Mouse (Mus musculus) adrenal gland, postnatal 14 days (tissue): ENCODE results near the gene Lrtm1. TPM values are rescaled to one million over a fixed set of nuclear protein-coding genes. Genes with fewer than 3 reads are reported as not detected.

Experiments
- DNase-seq: peaks from one replicate; pipeline ENCODE4 v3.0.0; 2021; ENCODE audit warnings: mixed read lengths
- long read RNA-seq, 2 experiments: library from polyadenylated mRNA; stranded (forward); transcript quantifications; one replicate each; pipeline ENCODE4 v2.0.0; 2021
- total RNA-seq: library from RNA; stranded (reverse); gene quantifications from 2 replicates; pipeline ENCODE4 v1.2.3, GENCODE M21; 2021

The Lrtm1 gene
- 0.74 TPM in 1 of 2 replicates, not detected in the other for total RNA-seq
- long read RNA-seq, experiment 1, partial matches to known transcripts, result 0 of 1 reads
- long read RNA-seq, experiment 1, other reads (novel, unspliced or antisense), result 1 of 1 reads
- long read RNA-seq, experiment 2, result 0 reads

GRCm38 (mm10) chr14:29017883-29018282 is at the start of gene Lrtm1:
Lrtm1 (plus strand) TSS chr14:29018208.
- DNase-seq, result peak; percentile 69

- no peak for DNase-seq
Observed at GRCm38 (mm10) chr14:28969247-28969646, 48.8 kb upstream of the Lrtm1 start.

- DNase-seq, result no peak
Observed at GRCm38 (mm10) chr14:28972620-28973019, 45.4 kb upstream of the Lrtm1 start.

GRCm38 (mm10) chr14:28979230-28979629 is 38.8 kb upstream of the Lrtm1 start:
- no peak for DNase-seq

GRCm38 (mm10) chr14:28980482-28980881 is 37.5 kb upstream of the Lrtm1 start:
- DNase-seq, result no peak

GRCm38 (mm10) chr14:28984276-28984675 is 33.7 kb upstream of the Lrtm1 start:
- DNase-seq, result peak; percentile 67

GRCm38 (mm10) chr14:28988211-28988900 is 29.7 kb upstream of the Lrtm1 start:
- no peak for DNase-seq

GRCm38 (mm10) chr14:28996569-28996968 is 21.4 kb upstream of the Lrtm1 start:
- DNase-seq, result no peak

- DNase-seq, result no peak
Observed at GRCm38 (mm10) chr14:29005228-29005840, 12.7 kb upstream of the Lrtm1 start.

GRCm38 (mm10) chr14:29009644-29010043 is 8.4 kb upstream of the Lrtm1 start:
- DNase-seq, result no peak

- no peak for DNase-seq
Observed at GRCm38 (mm10) chr14:29013161-29013560, 4.8 kb upstream of the Lrtm1 start.

GRCm38 (mm10) chr14:29014680-29015079 is 3.3 kb upstream of the Lrtm1 start:
- peak; percentile 29 for DNase-seq

- DNase-seq, result no peak
Observed at GRCm38 (mm10) chr14:29015896-29016295, 2.1 kb upstream of the Lrtm1 start.

- DNase-seq, result no peak
Observed at GRCm38 (mm10) chr14:29018316-29019000, 450 bp downstream of the Lrtm1 start.

GRCm38 (mm10) chr14:29021295-29021694 is 3.3 kb downstream of the Lrtm1 start:
- no peak for DNase-seq

GRCm38 (mm10) chr14:29023246-29023645 is 5.2 kb downstream of the Lrtm1 start:
- no peak for DNase-seq

GRCm38 (mm10) chr14:29025335-29025734 is 7.3 kb downstream of the Lrtm1 start:
- no peak for DNase-seq

GRCm38 (mm10) chr14:29027276-29027675 is 9.3 kb downstream of the Lrtm1 start:
- DNase-seq, result no peak

GRCm38 (mm10) chr14:29028391-29029106 is 10.5 kb downstream of the Lrtm1 start:
- no peak for DNase-seq

GRCm38 (mm10) chr14:29029107-29029469 is 11.1 kb downstream of the Lrtm1 start:
- no peak for DNase-seq

GRCm38 (mm10) chr14:29029896-29030420 is 11.9 kb downstream of the Lrtm1 start:
- DNase-seq, result peak; percentile 42

GRCm38 (mm10) chr14:29030519-29030918 is 12.5 kb downstream of the Lrtm1 start:
- no peak for DNase-seq
